Mouse (Mus musculus): ENCODE results near the gene Ccm2. TPM values are rescaled to one million over a fixed set of nuclear protein-coding genes. Genes with fewer than 3 reads are reported as not detected.

Gene Ccm2
- total and polyA plus RNA-seq, 3 experiments, result 30.4 to 34.5 (median 32.7) TPM

DNA sequence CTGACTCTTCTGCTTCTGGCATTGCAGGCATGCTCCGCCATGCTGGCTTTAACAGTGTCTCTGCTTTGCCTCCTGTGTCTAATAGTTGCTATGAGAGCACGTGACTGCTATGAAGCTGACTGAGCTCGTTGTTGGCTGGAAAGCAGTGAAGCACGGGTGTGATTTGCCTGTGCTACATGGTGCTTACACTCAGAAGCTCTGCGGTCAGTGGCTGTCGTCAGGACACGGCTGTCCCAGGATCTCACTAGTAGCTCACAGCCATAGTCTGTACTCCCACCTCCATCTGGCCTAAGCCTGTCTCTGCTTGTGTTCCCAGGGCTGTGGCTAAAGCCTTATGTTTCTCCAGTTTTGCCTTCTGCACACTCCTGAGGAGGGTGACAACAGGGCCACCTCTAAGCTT lies 41.6 kb downstream of the Ccm2 start:
- peak; percentile 39 for DNase-seq (ENCODE audit: extremely low read depth)
- Histone ChIP-seq H3K9ac (ENCODE audit: insufficient read depth, low read depth) (no peak overlapping the region), H3K4me3 (replicated peaks in 1 of 3; ENCODE audit: low read depth in 2 of 3, low read length in 2 of 3, poor library complexity in 1 of 3) (no peak overlapping the region), H3K9me3 (replicated peaks; ENCODE audit: low read length) (no peaks in the 10 kb centered on the region), H3K4me1 (ENCODE audit: control insufficient read depth in 1 of 2, insufficient read depth in 2 of 2) (peaks cover 20 to 74% of the 10 kb centered on the region in 2 experiments), H3K27me3 (replicated peaks) (no peaks in the 10 kb centered on the region), H3K4me2 (ENCODE audit: insufficient read depth, low read depth, poor library complexity, severe bottlenecking) (no peak overlapping the region), H3K79me2 (replicated peaks; ENCODE audit: control insufficient read depth, extremely low read depth, insufficient read depth, poor library complexity, severe bottlenecking) (no peaks in the 10 kb centered on the region), H3K36me3 (replicated peaks in 1 of 2; ENCODE audit: control insufficient read depth in 1 of 2, insufficient read depth in 1 of 2, low read length in 1 of 2) (peaks cover 56 to 83% of the 10 kb centered on the region in 2 experiments), H3K27ac (ENCODE audit: insufficient read depth, low read depth) (no peak overlapping the region)
- in situ Hi-C loops (cut with MboI; ENCODE audit: low pct_ligation_motif_present, low pct_unique_long_range_greater_than_20kb, low sequenced_read_pairs) (no loop called here), dilution Hi-C loops (cut with MboI; ENCODE audit: extremely low pct_ligation_motif_present, extremely low pct_unique_long_range_greater_than_20kb, low sequenced_read_pairs) (no loop called here)
- TF ChIP-seq POLR2A (IDR thresholded peaks at IDR 0.05; ENCODE audit: low read depth, low read length) (no peak), E2F4 (IDR thresholded peaks at IDR 0.05; ENCODE audit: insufficient replicate concordance, low read depth, low read length) (no peak), CHD1 (IDR thresholded peaks at IDR 0.05; ENCODE audit: low read depth, low read length) (no peak), ZNF384 (IDR thresholded peaks at IDR 0.05; ENCODE audit: low read depth, low read length) (no peak), MAFK (IDR thresholded peaks at IDR 0.05; ENCODE audit: insufficient replicate concordance, low read length) (no peak), USF1 (IDR thresholded peaks at IDR 0.05; ENCODE audit: low read depth, low read length) (no peak), ZMIZ1 (IDR thresholded peaks at IDR 0.05; ENCODE audit: low read depth, low read length) (no peak), ETS1 (conservative IDR thresholded peaks at IDR 0.05; ENCODE audit: low read depth, low read length) (no peak), CHD2 (IDR thresholded peaks at IDR 0.05; ENCODE audit: low read length) (no peak), KAT2A (IDR thresholded peaks at IDR 0.05; ENCODE audit: insufficient replicate concordance, low read length) (no peak), MAX (IDR thresholded peaks at IDR 0.05; ENCODE audit: low read length) (no peak), BHLHE40 (IDR thresholded peaks at IDR 0.05; ENCODE audit: low read depth, low read length) (no peak)

DNA sequence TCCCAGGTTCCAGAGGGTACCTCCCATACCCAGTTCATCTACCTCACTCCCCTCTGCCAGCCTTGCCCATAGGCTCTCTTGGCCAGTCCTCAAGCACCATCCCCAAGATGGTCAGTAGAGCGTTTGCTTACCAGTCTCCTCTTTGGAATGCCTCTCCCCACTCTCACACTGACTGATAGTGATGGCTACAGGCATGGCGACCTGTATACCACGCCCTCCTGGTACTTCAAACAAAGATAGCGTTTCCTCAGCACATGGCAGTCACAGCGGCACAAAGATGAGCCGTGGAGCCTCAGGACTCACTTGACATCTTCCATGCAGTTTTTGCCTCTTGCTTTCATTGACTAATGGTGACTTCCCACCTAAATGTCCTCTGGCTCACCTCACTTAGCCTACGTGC lies 43.2 kb downstream of the Ccm2 start:
- no peak overlapping the region for H3K4me3 ChIP-seq (replicated peaks in 1 of 3; ENCODE audit: low read depth in 2 of 3, low read length in 2 of 3, poor library complexity in 1 of 3)
- no peaks in the 10 kb centered on the region for H3K9me3 ChIP-seq (replicated peaks; ENCODE audit: low read length)
- H3K27ac ChIP-seq (ENCODE audit: insufficient read depth, low read depth), result no peak overlapping the region
- H3K79me2 ChIP-seq (replicated peaks; ENCODE audit: control insufficient read depth, extremely low read depth, insufficient read depth, poor library complexity, severe bottlenecking), result no peaks in the 10 kb centered on the region
- no peak for DNase-seq (ENCODE audit: extremely low read depth)
- H3K9ac ChIP-seq (ENCODE audit: insufficient read depth, low read depth), result no peak overlapping the region
- H3K4me2 ChIP-seq (ENCODE audit: insufficient read depth, low read depth, poor library complexity, severe bottlenecking), result no peak overlapping the region
- peaks cover 67 to 84% of the 10 kb centered on the region in 2 experiments for H3K36me3 ChIP-seq (replicated peaks in 1 of 2; ENCODE audit: control insufficient read depth in 1 of 2, insufficient read depth in 1 of 2, low read length in 1 of 2)
- in situ Hi-C loops (cut with MboI; ENCODE audit: low pct_ligation_motif_present, low pct_unique_long_range_greater_than_20kb, low sequenced_read_pairs), result no loop called here
- dilution Hi-C loops (cut with MboI; ENCODE audit: extremely low pct_ligation_motif_present, extremely low pct_unique_long_range_greater_than_20kb, low sequenced_read_pairs), result no loop called here
- H3K4me1 ChIP-seq (ENCODE audit: control insufficient read depth in 1 of 2, insufficient read depth in 2 of 2), result peaks cover 20 to 67% of the 10 kb centered on the region in 2 experiments
- TF ChIP-seq IRF4 (IDR thresholded peaks at IDR 0.05; ENCODE audit: low read depth, low read length), result no peak
- no peak for TF ChIP-seq HCFC1 (IDR thresholded peaks at IDR 0.05; ENCODE audit: low read depth, low read length)
- no peak for TF ChIP-seq POLR2AphosphoS2 (IDR thresholded peaks at IDR 0.05; ENCODE audit: low read depth, low read length)
- H3K27me3 ChIP-seq (replicated peaks), result no peaks in the 10 kb centered on the region
